Mouse (Mus musculus): ENCODE results near the gene Hils1. TPM values are rescaled to one million over a fixed set of nuclear protein-coding genes. Genes with fewer than 3 reads are reported as not detected.

Gene Hils1
- polyA plus RNA-seq, 1 experiment from 2014 or later: 0.61 TPM

- H3K9me3 ChIP-seq (ENCODE audit: control insufficient read depth, low read length): no peaks in the 10 kb centered on the region
- peaks cover 93% of the 10 kb centered on the region for H3K36me3 ChIP-seq (ENCODE audit: control insufficient read depth, insufficient read depth, low read length)
- peak overlapping the region; percentile 96 for H3K27ac ChIP-seq (replicated peaks; ENCODE audit: low read depth, low read length)
- peak overlapping the region; percentile 71 for H3K4me2 ChIP-seq (ENCODE audit: low read depth, low read length)
- H3K4me1 ChIP-seq (ENCODE audit: control insufficient read depth, insufficient read depth, low read length): no peaks in the 10 kb centered on the region
- DNase-seq (ENCODE audit: low spot score): peak; percentile 14
- H3K9ac ChIP-seq (ENCODE audit: low read depth, low read length): peak overlapping the region; percentile 91; the same call in 1 of the 2 replicates
- no peak for ATAC-seq (ENCODE audit: low read depth)
- WGBS: 77% methylated on average over 8 of the region's 8 CpGs
- H3K27me3 ChIP-seq (replicated peaks; ENCODE audit: control insufficient read depth, insufficient read depth, low read length): no peaks in the 10 kb centered on the region
- 0 out of 2 replicates have a peak overlapping the region, but pooled peaks have one; percentile 7 for H3K4me3 ChIP-seq (ENCODE audit: low read depth, low read length)
Measured at GRCm38 (mm10) chr11:94941776-94942175, 25.6 kb upstream of the Hils1 start.

GRCm38 (mm10) chr11:94942282-94943023, 24.9 kb upstream of the Hils1 start:
- H3K9ac ChIP-seq (ENCODE audit: low read depth, low read length): peak overlapping the region; percentile 91; the same call in 1 of the 2 replicates
- H3K9me3 ChIP-seq (ENCODE audit: control insufficient read depth, low read length): no peaks in the 10 kb centered on the region

GRCm38 (mm10) chr11:94943054-94943453, 24.3 kb upstream of the Hils1 start:
- peak overlapping the region; percentile 71; the same call in 1 of the 2 replicates for H3K4me2 ChIP-seq (ENCODE audit: low read depth, low read length)
- WGBS: 77% methylated on average over 15 of the region's 15 CpGs
- DNase-seq (ENCODE audit: low spot score): no peak
- H3K9ac ChIP-seq (ENCODE audit: low read depth, low read length): 0 out of 2 replicates have a peak overlapping the region, but pooled peaks have one; percentile 30
- H3K27ac ChIP-seq (replicated peaks; ENCODE audit: low read depth, low read length): peak overlapping the region; percentile 96
- H3K36me3 ChIP-seq (ENCODE audit: control insufficient read depth, insufficient read depth, low read length): peaks cover 100% of the 10 kb centered on the region
- H3K4me1 ChIP-seq (ENCODE audit: control insufficient read depth, insufficient read depth, low read length): no peaks in the 10 kb centered on the region
- no peaks in the 10 kb centered on the region for H3K9me3 ChIP-seq (ENCODE audit: control insufficient read depth, low read length)
- H3K27me3 ChIP-seq (replicated peaks; ENCODE audit: control insufficient read depth, insufficient read depth, low read length): no peaks in the 10 kb centered on the region
- H3K4me3 ChIP-seq (ENCODE audit: low read depth, low read length): no peak overlapping the region
- ATAC-seq (ENCODE audit: low read depth): no peak

More at GRCm38 (mm10) chr11:94942282-94943023, 24.9 kb upstream of the Hils1 start:
- DNase-seq (ENCODE audit: low spot score) (no peak), ATAC-seq (ENCODE audit: low read depth) (no peak)
- Histone ChIP-seq H3K4me1 (ENCODE audit: control insufficient read depth, insufficient read depth, low read length) (no peaks in the 10 kb centered on the region), H3K36me3 (ENCODE audit: control insufficient read depth, insufficient read depth, low read length) (peaks cover 100% of the 10 kb centered on the region), H3K4me3 (ENCODE audit: low read depth, low read length) (no peak overlapping the region), H3K27ac (replicated peaks; ENCODE audit: low read depth, low read length) (peak overlapping the region; percentile 96), H3K4me2 (ENCODE audit: low read depth, low read length) (peak overlapping the region; percentile 71; the same call in 1 of the 2 replicates), H3K27me3 (replicated peaks; ENCODE audit: control insufficient read depth, insufficient read depth, low read length) (no peaks in the 10 kb centered on the region)
- 50% methylated on average over 13 of the region's 13 CpGs for WGBS

GRCm38 (mm10) chr11:94944295-94944694, 23.1 kb upstream of the Hils1 start:
- DNase-seq (ENCODE audit: low spot score): no peak
- no peak overlapping the region for H3K4me3 ChIP-seq (ENCODE audit: low read depth, low read length)
- 13% methylated on average over 8 of the region's 8 CpGs for WGBS
- H3K4me1 ChIP-seq (ENCODE audit: control insufficient read depth, insufficient read depth, low read length): no peaks in the 10 kb centered on the region
- H3K9me3 ChIP-seq (ENCODE audit: control insufficient read depth, low read length): no peaks in the 10 kb centered on the region
- H3K36me3 ChIP-seq (ENCODE audit: control insufficient read depth, insufficient read depth, low read length): peaks cover 100% of the 10 kb centered on the region
- no peak for ATAC-seq (ENCODE audit: low read depth)
- H3K27me3 ChIP-seq (replicated peaks; ENCODE audit: control insufficient read depth, insufficient read depth, low read length): no peaks in the 10 kb centered on the region
- peak overlapping the region; percentile 26; the same call in 1 of the 2 replicates for H3K9ac ChIP-seq (ENCODE audit: low read depth, low read length)
- peak overlapping the region; percentile 96 for H3K27ac ChIP-seq (replicated peaks; ENCODE audit: low read depth, low read length)
- peak overlapping the region; percentile 13 for H3K4me2 ChIP-seq (ENCODE audit: low read depth, low read length)

- H3K4me3 ChIP-seq (ENCODE audit: low read depth, low read length): no peak overlapping the region
- H3K4me2 ChIP-seq (ENCODE audit: low read depth, low read length): no peak overlapping the region
- no peak overlapping the region for H3K9ac ChIP-seq (ENCODE audit: low read depth, low read length)
Measured at GRCm38 (mm10) chr11:94945236-94945635, 22.2 kb upstream of the Hils1 start.

GRCm38 (mm10) chr11:94952169-94952568, 15.2 kb upstream of the Hils1 start:
- Histone ChIP-seq H3K4me3 (ENCODE audit: low read depth, low read length) (no peak overlapping the region), H3K9ac (ENCODE audit: low read depth, low read length) (0 out of 2 replicates have a peak overlapping the region, but pooled peaks have one; percentile 19), H3K4me1 (ENCODE audit: control insufficient read depth, insufficient read depth, low read length) (peaks cover 3% of the 10 kb centered on the region; the same call in 1 of the 2 replicates), H3K4me2 (ENCODE audit: low read depth, low read length) (no peak overlapping the region), H3K36me3 (ENCODE audit: control insufficient read depth, insufficient read depth, low read length) (peaks cover 50% of the 10 kb centered on the region), H3K27ac (replicated peaks; ENCODE audit: low read depth, low read length) (peak overlapping the region; percentile 67), H3K9me3 (ENCODE audit: control insufficient read depth, low read length) (no peaks in the 10 kb centered on the region), H3K27me3 (replicated peaks; ENCODE audit: control insufficient read depth, insufficient read depth, low read length) (no peaks in the 10 kb centered on the region)
- ATAC-seq (ENCODE audit: low read depth) (no peak), DNase-seq (ENCODE audit: low spot score) (peak; percentile 21)
- WGBS: 18% methylated on average over 6 of the region's 6 CpGs

More at GRCm38 (mm10) chr11:94945236-94945635, 22.2 kb upstream of the Hils1 start:
- DNase-seq (ENCODE audit: low spot score): no peak
- no peak for ATAC-seq (ENCODE audit: low read depth)
- H3K36me3 ChIP-seq (ENCODE audit: control insufficient read depth, insufficient read depth, low read length): peaks cover 100% of the 10 kb centered on the region
- no peaks in the 10 kb centered on the region for H3K27me3 ChIP-seq (replicated peaks; ENCODE audit: control insufficient read depth, insufficient read depth, low read length)
- H3K27ac ChIP-seq (replicated peaks; ENCODE audit: low read depth, low read length): peak overlapping the region; percentile 96
- H3K4me1 ChIP-seq (ENCODE audit: control insufficient read depth, insufficient read depth, low read length): no peaks in the 10 kb centered on the region
- 90% methylated on average over 12 of the region's 12 CpGs for WGBS
- H3K9me3 ChIP-seq (ENCODE audit: control insufficient read depth, low read length): no peaks in the 10 kb centered on the region

- peak; percentile 26; the same call in 1 of the 2 replicates for ATAC-seq (ENCODE audit: low read depth)
- Histone ChIP-seq H3K4me3 (ENCODE audit: low read depth, low read length) (no peak overlapping the region), H3K9ac (ENCODE audit: low read depth, low read length) (no peak overlapping the region), H3K27ac (replicated peaks; ENCODE audit: low read depth, low read length) (peak overlapping the region; percentile 41), H3K4me2 (ENCODE audit: low read depth, low read length) (0 out of 2 replicates have a peak overlapping the region, but pooled peaks have one; percentile 3), H3K9me3 (ENCODE audit: control insufficient read depth, low read length) (no peaks in the 10 kb centered on the region), H3K4me1 (ENCODE audit: control insufficient read depth, insufficient read depth, low read length) (peaks cover 16% of the 10 kb centered on the region), H3K36me3 (ENCODE audit: control insufficient read depth, insufficient read depth, low read length) (peaks cover 20% of the 10 kb centered on the region), H3K27me3 (replicated peaks; ENCODE audit: control insufficient read depth, insufficient read depth, low read length) (no peaks in the 10 kb centered on the region)
- 53% methylated on average over 9 of the region's 9 CpGs for whole genome bisulfite sequencing
- DNase-seq (ENCODE audit: low spot score): no peak
Measured at GRCm38 (mm10) chr11:94955103-94955502, 12.3 kb upstream of the Hils1 start.

- no peaks in the 10 kb centered on the region for H3K9me3 ChIP-seq (ENCODE audit: control insufficient read depth, low read length)
- no peak for ATAC-seq (ENCODE audit: low read depth)
- H3K27ac ChIP-seq (replicated peaks; ENCODE audit: low read depth, low read length): peak overlapping the region; percentile 68
- H3K9ac ChIP-seq (ENCODE audit: low read depth, low read length): no peak overlapping the region
- H3K36me3 ChIP-seq (ENCODE audit: control insufficient read depth, insufficient read depth, low read length): no peaks in the 10 kb centered on the region
- H3K4me3 ChIP-seq (ENCODE audit: low read depth, low read length): no peak overlapping the region
- H3K27me3 ChIP-seq (replicated peaks; ENCODE audit: control insufficient read depth, insufficient read depth, low read length): no peaks in the 10 kb centered on the region
- no peak overlapping the region for H3K4me2 ChIP-seq (ENCODE audit: low read depth, low read length)
- H3K4me1 ChIP-seq (ENCODE audit: control insufficient read depth, insufficient read depth, low read length): peaks cover 14% of the 10 kb centered on the region
- 82% methylated on average over 9 of the region's 9 CpGs for WGBS
- DNase-seq (ENCODE audit: low spot score): no peak
Measured at GRCm38 (mm10) chr11:94957693-94958064, 9.7 kb upstream of the Hils1 start.
